Mouse (Mus musculus) lung, postnatal 0 days (tissue): ENCODE results near the gene Nrxn1. TPM values are rescaled to one million over a fixed set of nuclear protein-coding genes. Genes with fewer than 3 reads are reported as not detected.

Experiments used
- ATAC-seq: fragments of 200-750 bp; cut with Nextera tagmentation; 2 replicates; pipeline ENCODE4 v1.8.0; 2017; ENCODE audit warnings: moderate library complexity
- DNase-seq: peaks from one replicate; pipeline ENCODE4 v3.0.0-alpha.2; 2016; ENCODE audit warnings: low spot score
- H3K27ac ChIP-seq: fragments of 300-500 bp; sonication (generic); 2 replicates; pipeline ENCODE4 v1.5.1; 2014; ENCODE audit warnings: antibody characterized with exemption, mild to moderate bottlenecking, low read length, mixed read lengths
- H3K27me3 ChIP-seq: fragments of 300-500 bp; sonication (generic); replicated peaks from 2 replicates; pipeline ENCODE4 v1.6.1; 2014; ENCODE audit warnings: low read length, mixed read lengths; ENCODE audit not compliant: insufficient read depth
- H3K36me3 ChIP-seq: fragments of 300-500 bp; sonication (generic); 2 replicates; pipeline ENCODE4 v1.6.1; 2014; ENCODE audit warnings: low read length, mixed read lengths; ENCODE audit not compliant: insufficient read depth
- H3K4me1 ChIP-seq: fragments of 300-500 bp; sonication (generic); 2 replicates; pipeline ENCODE4 v1.6.1; 2014; ENCODE audit warnings: antibody characterized with exemption, low read depth, low read length, mixed read lengths; ENCODE audit not compliant: insufficient read depth
- H3K4me2 ChIP-seq: fragments of 300-500 bp; sonication (generic); replicated peaks from 2 replicates; pipeline ENCODE4 v1.6.1; 2014; ENCODE audit warnings: low read depth, mild to moderate bottlenecking, low read length, moderate library complexity, mixed read lengths
- H3K4me3 ChIP-seq: fragments of 300-500 bp; sonication (generic); 2 replicates; pipeline ENCODE4 v1.5.1; 2014; ENCODE audit warnings: low read depth, low read length
- H3K9ac ChIP-seq: fragments of 300-500 bp; sonication (generic); replicated peaks from 2 replicates; pipeline ENCODE4 v1.6.1; 2014; ENCODE audit warnings: low read depth, mild to moderate bottlenecking
- H3K9me3 ChIP-seq: fragments of 300-500 bp; sonication (generic); 2 replicates; pipeline ENCODE4 v1.6.1; 2016; ENCODE audit warnings: low read length, mixed read lengths
- CTCF ChIP-seq: IDR thresholded peaks from 2 replicates; pipeline ENCODE4 v1.5.1; 2016; ENCODE audit warnings: antibody characterized with exemption, mild to moderate bottlenecking
- EP300 ChIP-seq: IDR thresholded peaks from 2 replicates; pipeline ENCODE4 v1.6.1; 2016; ENCODE audit warnings: antibody characterized with exemption, mild to moderate bottlenecking, control low read depth
- WGBS: fragments of 180-500 bp; shearing (Covaris S2); extraction: QIAGEN DNeasy Blood & Tissue Kit; methylation state at CpG from one replicate; pipeline ENCODE4 v1.1.7; 2014; 5-methylcytosine and 5-hydroxymethylcytosine counted together
- polyA plus RNA-seq: library from polyadenylated mRNA; unstranded; fragments of >200 nt; fragmentation: Nextera tagmentation; extraction: Ambion mirVana; gene quantifications from 2 replicates; pipeline ENCODE4 v1.2.1, GENCODE M21; 2015

Nrxn1 gene
- polyA plus RNA-seq, 1 experiment from 2014 or later = 1.3 TPM

DNA sequence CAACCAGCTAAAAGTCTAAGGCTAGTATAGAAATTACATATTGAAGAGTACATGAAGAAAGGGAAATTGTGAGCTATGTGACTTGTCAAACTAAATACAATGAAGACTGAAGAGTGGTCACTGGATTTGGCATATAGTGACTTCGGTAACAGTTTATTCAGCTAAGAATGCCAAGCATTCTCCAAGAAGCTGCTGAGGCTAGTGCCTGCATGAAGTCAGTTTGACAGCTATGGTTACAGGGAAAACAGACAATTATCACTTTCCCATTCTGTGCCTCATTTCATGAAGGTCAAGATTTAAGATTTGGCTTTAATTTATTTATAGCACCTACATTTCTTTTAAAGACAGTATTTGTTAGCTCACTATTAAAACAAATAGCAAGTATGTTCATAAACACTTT lies 201.2 kb downstream of the Nrxn1 start:
- ATAC-seq = no peak

DNA sequence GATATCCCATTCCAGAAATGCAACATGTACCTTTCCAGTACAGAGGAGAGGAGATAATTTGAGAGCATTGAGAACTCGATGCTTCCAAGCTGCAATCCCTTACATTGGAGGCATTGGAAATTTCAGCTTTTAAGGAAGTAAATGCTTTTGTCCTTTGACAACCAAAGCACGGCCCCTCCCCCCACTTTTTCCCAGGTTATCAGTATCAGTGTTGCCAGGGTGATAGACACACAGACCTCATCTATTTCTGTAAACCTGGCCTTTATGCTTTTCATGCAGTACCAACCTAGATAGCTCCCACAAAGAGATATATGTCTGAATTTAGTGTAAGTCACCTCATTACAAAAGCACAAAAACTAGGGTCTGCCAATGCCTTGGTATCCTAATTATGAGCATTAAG lies 235.6 kb downstream of the Nrxn1 start:
- WGBS = 53% methylated on average over 2 of the region's 2 CpGs
- Histone ChIP-seq H3K27ac (no peak overlapping the region), H3K9me3 (no peaks in the 10 kb centered on the region), H3K4me3 (no peak overlapping the region), H3K4me2 (no peak overlapping the region), H3K4me1 (no peaks in the 10 kb centered on the region), H3K36me3 (no peaks in the 10 kb centered on the region), H3K9ac (no peak overlapping the region), H3K27me3 (no peaks in the 10 kb centered on the region)
- ATAC-seq = no peak
- no peak for DNase-seq
- TF ChIP-seq CTCF (no peak), EP300 (no peak)

More for the DNA sequence above, 201.2 kb downstream of the Nrxn1 start:
- Histone ChIP-seq H3K4me3 (no peak overlapping the region), H3K9me3 (no peaks in the 10 kb centered on the region), H3K4me1 (no peaks in the 10 kb centered on the region), H3K36me3 (no peaks in the 10 kb centered on the region), H3K27ac (no peak overlapping the region), H3K4me2 (no peak overlapping the region), H3K9ac (no peak overlapping the region), H3K27me3 (no peaks in the 10 kb centered on the region)
- TF ChIP-seq EP300 (no peak), CTCF (no peak)
- 58% methylated on average over 1 of the region's 1 CpGs for WGBS
- no peak for DNase-seq

DNA sequence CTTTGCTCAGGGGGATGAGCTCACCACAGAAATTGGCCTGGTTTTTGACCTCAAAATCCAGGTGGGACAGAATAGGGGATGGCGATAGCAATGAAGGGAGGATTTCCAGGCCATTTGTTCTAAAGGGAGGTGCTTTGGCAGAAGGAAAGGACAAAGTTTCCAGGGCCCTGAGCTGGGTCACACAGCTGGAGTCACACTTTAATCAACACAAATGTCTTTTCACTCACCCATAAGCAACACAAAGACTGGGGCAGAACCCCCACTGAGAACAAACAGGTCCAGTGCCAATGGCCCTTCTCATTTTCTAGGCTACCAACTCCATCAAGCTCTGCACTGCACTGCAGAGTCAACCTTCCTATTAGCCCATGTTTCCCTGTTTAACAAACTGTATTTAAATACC lies 249.0 kb downstream of the Nrxn1 start:
- Histone ChIP-seq H3K4me3 (no peak overlapping the region), H3K36me3 (no peaks in the 10 kb centered on the region), H3K9me3 (no peaks in the 10 kb centered on the region), H3K9ac (no peak overlapping the region), H3K27me3 (no peaks in the 10 kb centered on the region), H3K4me2 (no peak overlapping the region), H3K4me1 (no peaks in the 10 kb centered on the region), H3K27ac (no peak overlapping the region)
- DNase-seq (no peak), ATAC-seq (no peak)
- TF ChIP-seq CTCF (no peak), EP300 (no peak)
- WGBS = 37% methylated on average over 1 of the region's 1 CpGs

DNA sequence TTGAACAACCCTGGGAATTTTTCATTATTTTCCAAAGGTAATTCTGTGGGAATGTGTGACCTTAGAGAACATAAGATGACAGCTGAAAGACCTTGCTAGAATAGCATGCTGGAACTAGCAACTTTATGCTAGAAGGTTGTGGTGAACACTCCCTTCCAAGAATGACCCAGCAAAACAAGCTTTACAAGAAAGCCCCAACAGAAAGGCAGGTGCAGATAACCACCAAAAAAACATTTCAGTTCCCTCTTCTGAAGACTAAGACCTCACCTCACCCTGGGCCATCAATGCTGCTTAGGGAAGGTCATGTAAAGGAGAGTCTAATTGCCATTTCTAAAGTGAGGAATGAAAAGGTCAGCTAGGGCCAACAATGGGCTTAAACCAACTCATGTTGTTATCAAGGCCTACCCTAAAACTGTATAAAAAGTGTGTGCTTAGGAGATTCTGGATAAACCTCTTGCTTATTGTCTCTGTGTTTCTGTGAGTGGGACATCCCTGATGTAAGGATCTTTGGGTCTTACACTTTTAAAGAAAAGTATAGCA lies 249.7 kb downstream of the Nrxn1 start:
- TF ChIP-seq CTCF (no peak), EP300 (no peak)
- DNase-seq = no peak

DNA sequence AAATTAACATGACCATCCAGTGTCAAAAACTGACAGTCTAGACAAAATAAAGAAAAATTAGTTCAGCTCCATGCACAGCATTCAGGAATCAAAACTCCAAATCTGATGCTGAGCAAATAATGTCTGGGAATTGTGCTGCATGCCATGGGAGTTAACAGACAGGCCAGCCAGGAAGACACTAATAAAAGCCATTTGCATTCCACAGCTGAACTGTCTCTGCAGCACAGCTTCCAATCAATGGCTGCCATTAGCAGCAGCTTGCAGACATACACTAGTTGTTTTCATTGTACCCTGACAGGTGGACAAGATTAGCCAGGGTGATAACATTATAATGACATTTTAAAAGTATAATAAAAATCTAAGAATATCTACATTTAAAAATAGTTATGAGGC lies 255.9 kb downstream of the Nrxn1 start:
- Histone ChIP-seq H3K4me1 (no peaks in the 10 kb centered on the region), H3K9ac (no peak overlapping the region), H3K36me3 (no peaks in the 10 kb centered on the region), H3K4me3 (no peak overlapping the region), H3K9me3 (no peaks in the 10 kb centered on the region), H3K4me2 (no peak overlapping the region), H3K27me3 (no peaks in the 10 kb centered on the region), H3K27ac (no peak overlapping the region)
- no peak for ATAC-seq
- DNase-seq = no peak
- TF ChIP-seq CTCF = no peak
- TF ChIP-seq EP300 = no peak

More for the DNA sequence above, 249.7 kb downstream of the Nrxn1 start:
- no peak overlapping the region for H3K9ac ChIP-seq
- H3K27ac ChIP-seq = no peak overlapping the region
- no peak for ATAC-seq
- H3K36me3 ChIP-seq = no peaks in the 10 kb centered on the region
- H3K4me3 ChIP-seq = no peak overlapping the region
- no peaks in the 10 kb centered on the region for H3K9me3 ChIP-seq
- H3K27me3 ChIP-seq = no peaks in the 10 kb centered on the region
- H3K4me2 ChIP-seq = no peak overlapping the region
- no peaks in the 10 kb centered on the region for H3K4me1 ChIP-seq

DNA sequence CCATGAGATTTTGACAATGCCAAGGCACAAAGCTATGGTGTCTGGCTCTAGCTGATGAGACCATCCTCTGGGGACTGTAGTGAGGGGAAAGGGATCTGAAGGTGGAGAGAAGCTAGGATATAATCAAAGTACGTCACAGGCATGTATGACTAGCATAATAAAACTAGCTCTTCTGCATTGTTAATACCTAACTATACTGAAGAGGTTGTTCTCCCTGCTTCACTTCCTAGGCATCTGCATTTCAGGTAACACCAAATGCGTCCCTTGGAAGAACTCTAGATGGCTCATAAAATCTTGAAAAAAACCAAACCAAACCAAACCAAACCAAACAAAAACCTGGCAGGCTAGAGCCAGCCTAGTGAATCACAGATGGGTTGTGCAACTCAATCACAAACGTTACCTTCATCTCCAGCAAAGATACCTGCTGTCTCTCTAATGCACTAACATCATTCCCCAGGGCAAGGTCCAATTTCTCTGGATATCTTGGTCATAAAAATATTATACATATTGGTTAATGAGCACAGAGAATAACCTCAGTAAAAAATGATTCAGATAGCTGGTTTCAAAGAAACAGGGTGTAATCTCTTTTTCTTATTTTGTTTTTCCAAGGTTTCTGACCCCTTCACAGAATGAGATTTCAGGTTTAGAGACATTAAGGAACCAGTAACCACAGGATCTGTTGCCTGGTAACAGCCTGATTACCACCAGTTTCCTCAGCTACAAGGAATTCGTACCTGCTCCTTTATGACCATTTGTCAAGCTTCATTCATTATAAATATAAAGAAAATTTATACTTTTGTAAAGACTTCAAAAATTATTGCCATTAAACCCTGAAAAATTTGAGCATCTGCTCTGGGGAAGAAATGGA lies 256.5 kb downstream of the Nrxn1 start:
- TF ChIP-seq CTCF (no peak), EP300 (no peak)
- Histone ChIP-seq H3K4me2 (no peak overlapping the region), H3K36me3 (no peaks in the 10 kb centered on the region), H3K4me3 (no peak overlapping the region), H3K9ac (no peak overlapping the region), H3K4me1 (no peaks in the 10 kb centered on the region), H3K27me3 (no peaks in the 10 kb centered on the region), H3K27ac (no peak overlapping the region), H3K9me3 (no peaks in the 10 kb centered on the region)
- WGBS = 54% methylated on average over 4 of the region's 4 CpGs
- no peak for DNase-seq
- no peak for ATAC-seq
